Mouse (Mus musculus) embryonic facial prominence, embryonic 11.5 days (tissue): Measurements from ENCODE around the gene Pxn. TPM values are rescaled to one million over a fixed set of nuclear protein-coding genes. Genes with fewer than 3 reads are reported as not detected.

Experiments
- ATAC-seq: fragments of 200-750 bp; cut with Nextera tagmentation; replicated peaks from 2 replicates; pipeline ENCODE4 v1.8.0; 2017; ENCODE audit warnings: low read depth; ENCODE audit not compliant: insufficient number of reproducible peaks, low FRiP score, low TSS enrichment
- DNase-seq: peaks from one replicate; pipeline ENCODE4 v3.0.0-alpha.2; 2015; ENCODE audit warnings: low spot score
- H3K27ac ChIP-seq: fragments of 300-500 bp; sonication (generic); replicated peaks from 2 replicates; pipeline ENCODE4 v1.5.1; 2014; ENCODE audit warnings: mild to moderate bottlenecking, low read depth, low read length, control low read depth
- H3K27me3 ChIP-seq: fragments of 300-500 bp; sonication (generic); 2 replicates; pipeline ENCODE4 v1.6.1; 2014; ENCODE audit warnings: mild to moderate bottlenecking, low read length, moderate library complexity, mixed read lengths; ENCODE audit not compliant: control insufficient read depth, insufficient read depth
- H3K36me3 ChIP-seq: fragments of 300-500 bp; sonication (generic); replicated peaks from 2 replicates; pipeline ENCODE4 v1.6.1; 2014; ENCODE audit warnings: low read depth, mild to moderate bottlenecking, low read length, moderate library complexity, mixed read lengths; ENCODE audit not compliant: control insufficient read depth, insufficient read depth
- H3K4me1 ChIP-seq: fragments of 300-500 bp; sonication (generic); 2 replicates; pipeline ENCODE4 v1.6.1; 2014; ENCODE audit warnings: low read length, mixed read lengths; ENCODE audit not compliant: control insufficient read depth, insufficient read depth
- H3K4me2 ChIP-seq: fragments of 300-500 bp; sonication (generic); 2 replicates; pipeline ENCODE4 v1.6.1; 2014; ENCODE audit warnings: low read depth, mild to moderate bottlenecking, control low read depth, low read length, moderate library complexity
- H3K4me3 ChIP-seq: fragments of 300-500 bp; sonication (generic); 2 replicates; pipeline ENCODE4 v1.5.1; 2014; ENCODE audit warnings: low read depth, low read length, control low read depth
- H3K9ac ChIP-seq: fragments of 300-500 bp; sonication (generic); replicated peaks from 2 replicates; pipeline ENCODE4 v1.6.1; 2014; ENCODE audit warnings: mild to moderate bottlenecking, control low read depth, low read length
- H3K9me3 ChIP-seq: fragments of 300-500 bp; sonication (generic); replicated peaks from 2 replicates; pipeline ENCODE4 v1.6.1; 2016; ENCODE audit warnings: mild to moderate bottlenecking, low read length, inconsistent platforms, mixed read lengths; ENCODE audit not compliant: control insufficient read depth
- WGBS: fragments of 180-500 bp; shearing (Covaris S2); extraction: QIAGEN DNeasy Blood & Tissue Kit; methylation state at CpG from one replicate; pipeline ENCODE4 v1.1.7; 2014; 5-methylcytosine and 5-hydroxymethylcytosine counted together
- polyA plus RNA-seq: library from polyadenylated mRNA; unstranded; fragments of >200 nt; fragmentation: Nextera tagmentation; extraction: Ambion mirVana; gene quantifications from 2 replicates; pipeline ENCODE4 v1.2.1, GENCODE M21; 2014

The Pxn gene
- polyA plus RNA-seq, 1 experiment from 2014 or later, result 12.9 TPM

- Histone ChIP-seq H3K9ac (no peak overlapping the region), H3K4me3 (no peak overlapping the region), H3K27ac (no peak overlapping the region), H3K36me3 (no peaks in the 10 kb centered on the region), H3K9me3 (no peaks in the 10 kb centered on the region), H3K4me2 (no peak overlapping the region), H3K4me1 (no peaks in the 10 kb centered on the region), H3K27me3 (no peaks in the 10 kb centered on the region)
- no peak for DNase-seq
- no peak for ATAC-seq
- WGBS, result 72% methylated on average over 22 of the region's 22 CpGs
Observed at GRCm38 (mm10) chr5:115474174-115474828, 32.2 kb upstream of the Pxn start.

GRCm38 (mm10) chr5:115475337-115476106 is 31.0 kb upstream of the Pxn start:
- no peaks in the 10 kb centered on the region for H3K9me3 ChIP-seq
- DNase-seq (peak; percentile 78), ATAC-seq (0 out of 2 replicates have a peak, but pooled peaks have one; percentile 25)
- peak overlapping the region; percentile 47 for H3K4me2 ChIP-seq
- no peaks in the 10 kb centered on the region for H3K27me3 ChIP-seq
- H3K9ac ChIP-seq, result peak overlapping the region; percentile 47
- no peaks in the 10 kb centered on the region for H3K36me3 ChIP-seq
- H3K27ac ChIP-seq, result peak overlapping the region; percentile 20; the same call in 1 of the 2 replicates
- 13% methylated on average over 22 of the region's 22 CpGs for WGBS
- H3K4me3 ChIP-seq, result peak overlapping the region; percentile 29
- H3K4me1 ChIP-seq, result no peaks in the 10 kb centered on the region

GRCm38 (mm10) chr5:115476107-115476727 is 30.3 kb upstream of the Pxn start:
- Histone ChIP-seq H3K27me3 (no peaks in the 10 kb centered on the region), H3K9me3 (no peaks in the 10 kb centered on the region), H3K4me2 (peak overlapping the region; percentile 47), H3K4me3 (0 out of 2 replicates have a peak overlapping the region, but pooled peaks have one; percentile 17), H3K9ac (peak overlapping the region; percentile 39), H3K27ac (peak overlapping the region; percentile 20; the same call in 1 of the 2 replicates), H3K4me1 (no peaks in the 10 kb centered on the region), H3K36me3 (no peaks in the 10 kb centered on the region)
- DNase-seq, result no peak
- 0 out of 2 replicates have a peak, but pooled peaks have one; percentile 2 for ATAC-seq
- WGBS, result 31% methylated on average over 12 of the region's 12 CpGs

- Histone ChIP-seq H3K4me3 (no peak overlapping the region), H3K4me2 (no peak overlapping the region), H3K9me3 (no peaks in the 10 kb centered on the region), H3K36me3 (no peaks in the 10 kb centered on the region), H3K27ac (no peak overlapping the region), H3K9ac (no peak overlapping the region), H3K4me1 (no peaks in the 10 kb centered on the region), H3K27me3 (peaks cover 6% of the 10 kb centered on the region)
- DNase-seq, result no peak
- 31% methylated on average over 15 of the region's 15 CpGs for WGBS
- no peak for ATAC-seq
Observed at GRCm38 (mm10) chr5:115479561-115479960, 26.9 kb upstream of the Pxn start.

- no peak overlapping the region for H3K9ac ChIP-seq
Observed at GRCm38 (mm10) chr5:115480101-115480500, 26.4 kb upstream of the Pxn start.

GRCm38 (mm10) chr5:115482390-115483265 is 23.8 kb upstream of the Pxn start:
- H3K9me3 ChIP-seq, result no peaks in the 10 kb centered on the region
- no peak overlapping the region for H3K4me2 ChIP-seq
- no peaks in the 10 kb centered on the region for H3K36me3 ChIP-seq
- no peaks in the 10 kb centered on the region for H3K4me1 ChIP-seq
- no peak for DNase-seq
- no peak overlapping the region for H3K27ac ChIP-seq
- H3K9ac ChIP-seq, result 0 out of 2 replicates have a peak overlapping the region, but pooled peaks have one; percentile 13
- no peak overlapping the region for H3K4me3 ChIP-seq
- peaks cover 6% of the 10 kb centered on the region for H3K27me3 ChIP-seq
- no peak for ATAC-seq
- 18% methylated on average over 38 of the region's 38 CpGs for WGBS

More at GRCm38 (mm10) chr5:115480101-115480500, 26.4 kb upstream of the Pxn start:
- Histone ChIP-seq H3K27ac (no peak overlapping the region), H3K4me3 (no peak overlapping the region), H3K4me1 (no peaks in the 10 kb centered on the region), H3K36me3 (no peaks in the 10 kb centered on the region), H3K9me3 (no peaks in the 10 kb centered on the region), H3K4me2 (no peak overlapping the region), H3K27me3 (peaks cover 6% of the 10 kb centered on the region)
- no peak for ATAC-seq
- WGBS, result 13% methylated on average over 27 of the region's 27 CpGs
- no peak for DNase-seq

- Histone ChIP-seq H3K9ac (no peak overlapping the region), H3K4me1 (no peaks in the 10 kb centered on the region), H3K9me3 (no peaks in the 10 kb centered on the region), H3K36me3 (no peaks in the 10 kb centered on the region), H3K4me2 (no peak overlapping the region), H3K4me3 (no peak overlapping the region), H3K27me3 (peaks cover 6% of the 10 kb centered on the region), H3K27ac (no peak overlapping the region)
- DNase-seq (no peak), ATAC-seq (no peak)
- 17% methylated on average over 6 of the region's 6 CpGs for WGBS
Observed at GRCm38 (mm10) chr5:115483385-115483784, 23.1 kb upstream of the Pxn start.
